Mouse (Mus musculus): ENCODE measurements around the gene Ppfia3. TPM values are rescaled to one million over a fixed set of nuclear protein-coding genes. Genes with fewer than 3 reads are reported as not detected.

Gene Ppfia3
- total RNA-seq, 2 experiments from 2014 or later = 159 to 168 TPM

DNA sequence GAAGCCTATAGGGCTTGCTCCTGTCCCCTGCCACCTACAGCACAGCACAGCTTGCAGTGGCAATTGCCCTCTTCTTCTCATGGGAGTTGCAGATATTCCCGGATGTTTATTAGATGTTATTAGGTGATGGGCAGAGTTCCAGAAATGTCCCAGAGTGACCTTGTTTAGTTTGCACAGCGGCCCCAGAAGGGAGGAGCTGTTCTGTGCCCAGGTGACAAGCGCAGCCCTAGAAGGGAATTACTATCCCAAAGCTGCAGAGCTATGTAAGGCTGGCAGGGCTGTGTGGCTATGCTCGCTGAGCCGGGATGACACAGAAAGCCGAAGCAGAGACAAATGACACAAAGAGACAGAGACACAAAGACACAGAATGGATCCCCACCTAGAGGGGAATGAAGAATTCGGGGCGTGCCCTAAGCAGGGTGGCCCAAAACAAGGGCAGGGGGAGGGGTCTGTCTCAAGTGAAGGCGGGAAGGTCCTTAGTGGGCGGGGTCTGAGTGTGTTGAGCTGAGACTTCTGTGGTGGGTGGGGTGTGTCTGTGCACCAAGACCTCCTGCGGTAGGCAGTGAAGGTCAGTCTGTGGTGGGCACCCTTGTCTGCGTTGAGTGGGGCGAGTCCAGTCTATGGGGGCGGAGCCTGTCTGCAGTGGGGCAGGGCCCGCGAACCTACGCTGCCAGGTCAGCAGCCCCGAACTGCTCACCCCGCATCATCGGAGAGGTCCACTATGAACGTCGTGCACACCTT lies 34.0 kb downstream of the Ppfia3 start:
- intact Hi-C loops (cut with DNase I) = no loop called here
- DNase-seq (ENCODE audit: low spot score in 2 of 2) = no peak

DNA sequence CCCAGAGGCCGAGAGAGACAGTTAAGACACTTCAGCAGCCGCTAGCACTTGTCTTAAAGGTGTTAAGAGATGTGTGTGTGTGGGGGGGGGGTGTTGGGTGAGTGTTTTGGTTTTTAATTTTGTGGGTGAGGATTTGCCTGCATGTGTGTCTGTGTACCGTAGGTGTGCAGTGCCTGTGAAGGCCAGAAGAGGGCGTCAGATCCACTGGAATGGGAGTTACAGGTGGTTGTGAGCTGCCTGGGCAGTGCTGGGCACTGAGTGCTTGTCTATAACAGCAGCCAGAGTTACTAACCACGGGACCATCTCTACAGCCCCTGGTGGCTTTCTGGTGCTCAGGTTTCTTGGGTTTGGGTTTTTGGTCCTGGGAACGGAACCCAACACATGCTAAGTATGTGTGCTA lies 35.3 kb downstream of the Ppfia3 start:
- DNase-seq (ENCODE audit: low spot score in 2 of 2) = no peak
- intact Hi-C loops (cut with DNase I) = no loop called here

DNA sequence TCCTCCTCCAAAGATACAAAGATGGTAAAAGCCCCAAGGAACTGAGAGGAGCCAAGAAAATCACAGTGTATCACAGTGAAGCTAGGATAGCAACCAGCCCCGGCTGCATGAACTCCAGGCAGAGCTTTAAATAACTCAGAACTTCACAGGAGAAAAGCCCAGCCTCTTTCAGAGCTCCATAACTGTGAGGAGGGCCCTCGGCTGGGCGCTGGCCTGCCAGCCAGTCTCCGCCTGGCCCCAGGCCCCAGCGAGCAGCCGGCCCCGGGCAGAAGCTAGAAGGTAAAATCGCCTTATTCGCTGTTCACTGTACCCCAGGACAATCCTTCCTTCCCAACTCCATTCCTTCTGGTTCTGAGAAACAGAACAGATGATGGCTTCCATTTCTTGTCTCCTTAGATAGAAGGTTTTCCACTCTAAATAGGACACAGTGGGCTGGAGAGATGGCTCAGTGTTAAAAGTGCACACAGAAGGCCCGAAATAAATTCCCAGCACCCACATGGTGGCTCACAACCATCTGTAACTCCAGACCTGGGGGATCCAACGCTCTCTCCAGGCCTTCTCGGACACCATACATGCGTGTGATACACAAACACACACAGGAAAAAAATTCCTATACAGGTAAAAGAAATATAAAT lies 37.9 kb downstream of the Ppfia3 start:
- no peak for DNase-seq (ENCODE audit: low spot score in 2 of 2)
- intact Hi-C loops (cut with DNase I) = no loop called here

DNA sequence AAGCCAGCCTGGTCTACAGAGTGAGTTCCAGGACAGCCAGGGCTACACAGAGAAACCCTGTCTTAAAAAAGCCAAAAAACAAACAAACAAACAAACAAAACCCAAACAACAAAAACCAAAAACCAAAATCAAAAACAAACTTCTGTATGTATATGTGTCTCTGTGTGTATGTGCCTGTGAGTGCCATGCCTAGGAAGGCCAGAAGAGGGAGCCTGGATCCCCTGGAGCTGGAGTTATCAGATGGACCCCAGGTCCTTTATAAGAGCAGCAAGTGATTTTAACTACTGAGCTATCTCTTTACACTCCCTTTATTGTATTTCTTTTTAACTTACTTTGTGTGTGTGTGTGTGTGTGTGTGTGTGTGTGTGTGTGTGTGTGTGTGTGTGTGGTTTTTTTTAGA lies 41.0 kb downstream of the Ppfia3 start:
- DNase-seq (ENCODE audit: low spot score in 2 of 2) = no peak

DNA sequence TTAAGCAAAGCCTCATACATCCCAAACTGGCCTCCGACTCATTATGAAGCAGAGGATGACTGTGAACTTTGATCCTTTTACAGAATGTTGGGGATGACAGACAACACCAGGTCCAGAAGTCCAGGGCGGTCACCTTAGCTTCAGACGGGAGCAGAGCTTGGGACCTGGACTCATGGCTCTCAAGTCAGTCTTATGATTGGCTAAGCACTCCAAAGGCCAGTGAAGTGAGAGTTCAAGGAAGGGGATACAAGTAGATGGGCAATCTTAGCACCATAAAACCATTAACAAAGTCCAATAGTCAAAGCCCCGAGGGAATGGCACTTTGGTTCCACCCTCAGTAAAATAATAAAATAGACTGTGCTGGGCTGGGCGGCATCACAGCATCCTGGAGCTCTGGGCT lies 43.8 kb downstream of the Ppfia3 start:
- intact Hi-C loops (cut with DNase I) = no loop called here
- DNase-seq (ENCODE audit: low spot score in 2 of 2) = no peak

More for the DNA sequence above, 41.0 kb downstream of the Ppfia3 start:
- intact Hi-C loops (cut with DNase I) = no loop called here

DNA sequence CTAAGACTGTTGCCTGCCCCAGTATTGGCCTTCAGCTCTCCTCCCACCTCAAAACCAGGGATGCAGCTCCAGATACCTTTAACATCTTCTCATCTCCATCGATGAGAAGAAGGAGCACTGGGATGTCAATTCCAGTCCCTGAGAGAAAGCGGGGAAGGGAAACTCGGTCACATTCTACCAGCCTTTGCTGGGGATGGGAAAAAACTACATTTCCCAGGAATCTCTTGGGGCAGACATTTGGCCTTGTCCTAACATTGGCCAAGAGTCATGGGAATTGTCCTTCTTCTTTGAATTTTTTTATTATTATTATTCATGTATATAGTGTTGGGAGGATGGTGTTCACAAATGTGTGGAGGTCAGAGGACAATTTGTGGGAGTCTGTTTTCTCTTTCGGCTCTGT lies 44.6 kb downstream of the Ppfia3 start:
- intact Hi-C loops (cut with DNase I) = no loop called here
- DNase-seq (ENCODE audit: low spot score in 2 of 2) = no peak

DNA sequence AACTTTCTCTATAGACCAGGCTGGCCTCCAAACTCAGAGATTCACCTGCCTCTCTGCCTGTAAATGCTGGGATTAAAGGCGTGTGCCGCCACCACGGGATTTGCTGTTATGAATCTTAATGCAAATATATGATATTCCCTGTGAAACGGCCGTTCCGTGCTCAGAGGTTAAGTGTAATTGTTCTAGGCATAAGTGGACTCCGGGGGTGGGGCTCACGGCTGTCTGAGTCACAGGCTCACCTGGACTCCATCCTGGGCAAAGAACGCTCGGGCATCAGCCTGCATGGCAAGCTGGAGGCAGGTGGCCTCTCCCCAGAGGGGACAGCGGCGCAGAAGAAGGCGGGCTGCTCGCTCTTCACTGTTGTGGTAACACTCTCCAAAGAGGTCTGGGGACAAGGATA lies 50.3 kb downstream of the Ppfia3 start:
- intact Hi-C loops (cut with DNase I) = no loop called here
- no peak for DNase-seq (ENCODE audit: low spot score in 2 of 2)

DNA sequence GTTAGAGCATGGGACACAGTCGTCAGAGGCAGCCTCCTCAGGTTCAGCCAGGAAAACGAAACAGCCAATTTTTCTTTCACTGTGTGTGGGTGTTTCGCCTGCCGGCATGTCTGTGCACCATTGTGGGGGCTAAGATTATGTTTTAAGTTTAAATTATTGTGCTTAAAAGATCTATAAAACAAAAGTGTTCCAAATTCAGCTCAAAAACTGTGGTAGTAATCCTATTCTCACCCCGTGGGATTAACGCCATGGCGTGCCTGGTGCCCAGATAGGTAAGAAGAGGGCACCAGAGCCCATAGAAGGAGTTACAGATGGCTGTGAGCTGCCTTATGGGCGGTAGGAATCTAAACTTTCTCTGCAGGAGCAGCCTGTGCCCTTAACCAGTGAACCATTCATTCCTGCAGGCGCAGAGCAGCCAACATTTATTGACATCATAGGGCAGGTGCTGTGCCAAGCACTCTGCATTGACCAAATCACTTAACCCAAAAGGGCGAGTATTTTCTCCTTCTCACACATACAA lies 51.6 kb downstream of the Ppfia3 start:
- no peak for DNase-seq (ENCODE audit: low spot score in 2 of 2)
- intact Hi-C loops (cut with DNase I) = no loop called here

DNA sequence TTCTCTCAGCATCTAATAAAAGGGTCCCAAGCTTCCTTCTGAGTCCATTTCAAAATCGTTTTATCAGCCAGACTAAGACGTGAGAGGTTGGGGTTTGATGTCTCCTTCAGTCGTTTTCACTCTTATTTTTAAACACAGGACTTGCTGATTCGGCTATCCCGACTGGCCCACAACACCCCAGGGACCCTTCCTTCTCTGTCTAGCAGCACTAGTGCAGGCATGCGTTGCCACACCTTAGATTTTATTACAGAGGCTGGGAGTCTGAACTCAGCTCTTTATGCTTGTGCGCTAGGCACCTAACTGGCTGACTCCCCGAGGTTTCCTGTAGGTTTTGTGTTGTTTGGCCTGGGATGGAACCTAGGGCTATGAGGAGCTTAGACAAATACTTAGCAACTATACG lies 53.3 kb downstream of the Ppfia3 start:
- intact Hi-C loops (cut with DNase I) = no loop called here
- DNase-seq (ENCODE audit: low spot score in 2 of 2) = no peak

DNA sequence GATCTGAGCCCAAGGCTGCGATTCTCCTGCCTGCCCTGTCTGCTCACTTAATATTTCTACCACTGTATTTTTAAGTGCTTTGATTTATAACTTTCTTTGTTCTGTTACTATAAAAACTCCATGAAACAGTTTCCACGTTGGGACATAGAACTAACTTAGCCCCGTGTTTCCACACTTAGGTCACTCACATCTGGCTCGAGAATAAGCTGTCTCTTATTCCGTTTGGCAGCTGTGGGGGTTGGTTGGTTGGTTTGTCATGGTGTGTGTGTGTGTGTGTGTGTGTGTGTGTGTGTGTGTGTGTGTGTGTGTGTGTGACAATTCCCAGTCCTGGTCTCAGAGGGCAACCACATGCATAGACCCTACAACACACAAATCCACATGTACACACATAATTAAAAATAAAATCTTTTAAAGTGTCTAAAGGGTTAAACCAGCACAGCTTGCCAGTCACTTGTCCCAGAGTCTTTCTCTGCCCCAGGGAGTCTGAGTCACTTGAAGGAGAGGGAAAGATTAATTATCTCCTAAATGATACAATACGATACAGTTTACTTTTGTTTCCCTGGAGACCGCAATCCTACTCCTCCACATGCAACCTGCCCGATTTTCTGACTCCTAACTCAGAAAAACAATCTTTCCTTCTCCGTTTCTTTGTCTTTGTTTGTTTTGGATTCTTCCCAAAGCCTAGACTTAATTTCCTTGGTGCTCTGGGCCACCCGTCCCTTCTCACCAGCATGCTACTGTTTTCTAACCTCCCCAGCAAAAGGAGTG lies 53.9 kb downstream of the Ppfia3 start:
- DNase-seq (ENCODE audit: low spot score in 2 of 2) = no peak
- intact Hi-C loops (cut with DNase I) = no loop called here

DNA sequence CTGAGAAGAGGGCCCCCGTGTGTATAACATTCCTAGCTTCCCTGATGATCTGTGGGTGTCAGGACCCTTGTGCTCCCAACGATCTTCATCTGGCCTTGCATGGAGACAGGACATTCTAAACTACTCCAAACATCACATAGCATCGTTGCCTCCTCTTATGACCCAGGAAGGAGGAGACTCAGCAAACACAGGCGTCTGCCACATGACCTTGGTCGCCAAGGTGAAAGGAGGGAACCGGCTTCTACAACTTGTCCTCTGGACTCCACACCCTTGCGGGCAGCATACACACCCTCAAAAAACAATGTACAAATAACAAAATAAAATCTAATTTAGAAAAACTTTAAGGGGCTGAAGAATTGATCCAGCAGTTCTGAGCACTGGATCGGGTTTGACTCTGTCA lies 54.8 kb downstream of the Ppfia3 start:
- intact Hi-C loops (cut with DNase I) = no loop called here
- DNase-seq (ENCODE audit: low spot score in 2 of 2) = no peak

DNA sequence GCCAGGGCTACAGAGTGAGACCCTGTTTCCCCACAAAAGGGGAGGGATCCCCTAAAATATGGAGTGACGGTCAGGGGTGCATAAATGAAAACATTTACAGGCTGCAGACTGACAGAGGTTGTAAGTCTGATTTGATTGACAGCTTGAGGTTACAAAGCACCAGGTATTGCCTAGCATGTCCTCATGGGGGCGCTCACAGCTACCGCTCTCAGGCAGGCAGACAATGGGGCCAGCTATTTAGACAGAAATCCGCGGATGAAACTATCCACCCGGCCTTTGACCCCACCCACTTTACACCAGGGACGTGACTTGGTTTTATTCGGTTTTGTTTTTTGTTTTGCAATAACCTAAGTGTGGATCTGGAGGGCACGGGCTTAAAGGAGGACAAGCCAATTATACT lies 57.4 kb downstream of the Ppfia3 start:
- intact Hi-C loops (cut with DNase I) = loop anchor here (5.0 kb wide), 1 partner anchor 33 kb away; no protein-coding TSS in a partner anchor
- no peak for DNase-seq (ENCODE audit: low spot score in 2 of 2)

DNA sequence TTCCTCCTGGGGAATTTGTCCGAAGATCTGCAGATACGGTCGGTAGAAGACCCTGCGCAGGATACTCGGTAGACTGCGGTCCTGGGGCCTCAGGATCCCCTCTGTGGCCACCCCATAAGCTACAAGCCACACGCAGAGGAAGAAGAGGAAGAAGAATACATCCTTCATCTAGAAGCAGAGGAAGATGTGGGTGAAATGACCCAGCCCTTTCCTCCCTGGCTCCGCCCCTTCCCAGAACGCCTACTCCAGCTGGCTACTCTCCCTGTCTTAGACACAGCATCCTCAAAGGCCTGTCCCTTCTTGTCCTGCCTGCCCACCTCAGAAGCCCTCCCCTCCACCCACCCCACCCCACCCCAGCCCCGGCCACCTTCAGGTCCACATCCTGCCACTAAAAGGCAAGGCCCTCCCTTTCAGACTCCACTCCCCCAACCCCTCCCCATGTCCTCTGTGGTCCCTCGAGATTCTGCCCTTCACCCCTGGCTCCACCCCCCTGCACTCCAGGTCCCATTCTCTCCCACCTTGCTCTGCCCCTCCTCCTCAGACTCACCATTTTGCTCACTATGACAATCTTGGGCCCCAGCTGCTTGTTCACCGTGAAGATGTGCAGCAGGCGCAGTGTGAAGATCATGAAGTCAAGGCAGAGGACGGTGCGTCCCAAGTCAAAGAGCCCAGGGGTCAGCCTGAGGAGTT lies 58.1 kb downstream of the Ppfia3 start:
- no peak for DNase-seq (ENCODE audit: low spot score in 2 of 2)
- intact Hi-C loops (cut with DNase I) = loop anchor here (5.0 kb wide), 1 partner anchor 34 kb away; no protein-coding TSS in a partner anchor

DNA sequence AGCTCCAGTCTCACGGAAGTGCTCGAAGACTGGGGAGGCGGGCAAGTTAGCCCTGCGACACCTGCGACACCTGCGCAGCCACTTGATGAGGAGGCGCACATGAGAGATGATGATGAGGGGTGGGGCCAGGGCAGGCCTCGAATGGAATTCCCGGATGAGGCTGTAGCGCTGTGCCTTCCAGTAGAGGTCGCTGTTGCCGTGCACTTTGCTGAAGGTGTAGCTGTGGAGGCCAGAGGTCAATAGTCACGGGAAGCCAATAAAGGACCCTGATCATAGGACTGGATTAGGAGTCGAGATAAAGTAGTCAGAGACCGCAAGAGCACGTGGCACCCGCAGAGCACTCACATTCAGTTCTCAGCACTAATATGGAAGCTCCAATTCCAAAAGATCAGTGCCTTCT lies 61.5 kb downstream of the Ppfia3 start:
- DNase-seq (ENCODE audit: low spot score in 2 of 2) = peak; percentile 67 to 75
- intact Hi-C loops (cut with DNase I) = loop anchor here (5.0 kb wide), 1 partner anchor 37 kb away; no protein-coding TSS in a partner anchor

DNA sequence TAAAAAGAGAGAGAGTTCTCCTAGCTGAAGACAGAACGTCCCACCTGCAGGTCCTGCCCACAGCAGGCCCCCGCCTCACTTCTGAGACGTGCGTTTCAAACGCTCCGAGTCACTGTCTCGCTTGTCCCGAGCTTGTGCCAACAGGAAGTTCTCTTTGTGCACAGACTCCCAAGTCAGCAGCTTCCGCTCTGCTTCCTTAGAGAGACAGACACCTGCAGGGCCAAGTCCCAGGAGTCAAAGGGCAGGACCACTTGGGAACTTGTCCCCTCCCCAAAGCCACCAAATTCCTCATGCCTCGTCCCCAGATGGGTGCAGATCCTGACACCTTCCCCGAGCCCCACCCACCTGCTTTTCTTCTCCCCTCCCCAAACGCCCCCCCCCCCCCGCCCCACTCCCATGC lies 62.0 kb downstream of the Ppfia3 start:
- DNase-seq (ENCODE audit: low spot score in 2 of 2) = no peak
- intact Hi-C loops (cut with DNase I) = loop anchor here (5.0 kb wide), 2 partner anchors 37 to 62 kb away; partner anchors contain the start of gene Ppfia3

DNA sequence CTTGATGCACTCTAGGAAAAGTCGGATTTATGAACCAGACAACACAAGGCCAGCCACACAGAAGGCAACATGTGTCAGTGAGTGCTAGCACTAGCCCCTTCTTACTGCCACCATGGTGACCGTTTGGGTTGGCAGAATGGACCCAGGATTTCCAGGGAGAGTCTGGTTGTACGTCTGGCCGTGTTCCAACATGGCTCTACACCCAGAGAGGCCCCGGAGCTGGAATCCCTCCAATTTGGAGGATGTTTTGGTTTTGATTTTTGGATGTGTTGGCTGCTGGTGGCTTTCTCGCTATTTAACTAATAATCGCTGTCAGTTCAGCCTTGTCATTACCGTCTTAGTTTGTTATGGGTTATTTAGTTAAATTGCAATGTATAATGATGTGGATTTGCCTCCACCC lies 64.2 kb downstream of the Ppfia3 start:
- DNase-seq (ENCODE audit: low spot score in 2 of 2) = no peak

DNA sequence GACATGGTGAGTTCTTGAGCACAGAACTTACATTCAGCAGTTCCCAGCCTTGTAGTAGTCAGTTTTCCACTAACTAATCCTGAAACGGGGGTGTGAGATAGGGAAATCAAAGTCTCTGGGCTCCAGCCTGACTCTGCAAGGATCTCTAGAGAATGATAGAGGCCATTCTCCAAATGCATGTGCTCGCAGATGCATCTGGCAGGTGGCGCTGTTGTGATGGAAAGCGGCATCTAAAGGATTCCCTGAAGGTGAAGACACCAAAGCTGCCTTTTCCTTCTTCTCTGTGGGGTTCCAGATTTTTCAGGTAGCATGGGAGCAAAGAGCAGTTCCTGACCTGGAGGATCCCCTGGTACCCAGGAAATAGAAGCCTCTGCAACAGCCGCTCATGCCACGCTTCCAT lies 66.5 kb downstream of the Ppfia3 start:
- intact Hi-C loops (cut with DNase I) = loop anchor here (5.0 kb wide), 1 partner anchor 67 kb away; the partner anchor contains the start of gene Ppfia3
- peak; percentile 84 for DNase-seq (ENCODE audit: low spot score in 2 of 2)

More for the DNA sequence above, 64.2 kb downstream of the Ppfia3 start:
- intact Hi-C loops (cut with DNase I) = loop anchor here (5.0 kb wide), 1 partner anchor 65 kb away; the partner anchor contains the start of gene Ppfia3

DNA sequence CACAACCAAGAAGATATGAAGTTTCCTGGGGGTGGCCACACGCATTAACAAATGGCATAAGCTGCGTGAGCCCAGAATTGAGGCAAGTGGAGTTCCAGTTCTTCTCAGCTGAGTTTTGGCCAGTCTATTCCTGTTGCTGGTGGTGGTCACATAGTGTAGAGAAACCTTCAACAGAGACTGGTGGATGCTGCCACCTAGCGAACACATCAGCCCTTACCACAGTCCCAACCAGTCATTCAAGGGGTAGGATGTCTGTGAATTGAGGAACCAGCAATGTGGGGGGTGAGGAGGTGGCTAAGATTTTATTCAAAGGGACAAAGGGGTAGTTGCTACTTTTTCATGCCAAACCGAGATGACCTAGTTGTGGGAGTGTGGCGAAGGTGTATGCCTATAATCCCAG lies 67.1 kb downstream of the Ppfia3 start:
- peak; percentile 87 to 92 for DNase-seq (ENCODE audit: low spot score in 2 of 2)
- intact Hi-C loops (cut with DNase I) = loop anchor here (2.0 to 10.0 kb wide), 4 partner anchors 68 to 215 kb away; partner anchors contain the start of genes Gfy, Ppfia3 and Slc17a7

DNA sequence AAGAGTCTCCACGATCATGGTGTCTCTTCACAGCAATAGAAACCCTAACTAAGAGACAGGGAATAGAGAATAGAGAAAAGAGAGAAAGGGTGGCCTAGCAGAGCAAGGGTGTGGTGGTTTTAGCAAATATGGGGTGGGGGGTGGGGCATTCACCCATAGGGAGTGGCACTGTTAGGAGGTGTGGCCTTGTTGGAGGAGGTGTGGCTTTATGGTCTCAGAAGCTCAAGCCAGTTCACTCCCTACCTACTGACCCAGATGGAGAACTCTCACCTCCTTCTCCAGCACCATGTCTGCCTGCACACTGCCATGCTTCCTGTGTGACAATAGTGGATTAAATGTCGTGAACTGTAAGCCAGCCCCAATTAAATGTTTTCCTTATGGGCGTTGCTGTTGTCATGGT lies 69.3 kb downstream of the Ppfia3 start:
- intact Hi-C loops (cut with DNase I) = loop anchor here (5.0 to 10.0 kb wide), 2 partner anchors 120 to 213 kb away; partner anchors contain the start of gene Gfy
- DNase-seq (ENCODE audit: low spot score in 2 of 2) = no peak

Data from left cerebral cortex, postnatal 14 days (tissue).